In the genomic region with DNA sequence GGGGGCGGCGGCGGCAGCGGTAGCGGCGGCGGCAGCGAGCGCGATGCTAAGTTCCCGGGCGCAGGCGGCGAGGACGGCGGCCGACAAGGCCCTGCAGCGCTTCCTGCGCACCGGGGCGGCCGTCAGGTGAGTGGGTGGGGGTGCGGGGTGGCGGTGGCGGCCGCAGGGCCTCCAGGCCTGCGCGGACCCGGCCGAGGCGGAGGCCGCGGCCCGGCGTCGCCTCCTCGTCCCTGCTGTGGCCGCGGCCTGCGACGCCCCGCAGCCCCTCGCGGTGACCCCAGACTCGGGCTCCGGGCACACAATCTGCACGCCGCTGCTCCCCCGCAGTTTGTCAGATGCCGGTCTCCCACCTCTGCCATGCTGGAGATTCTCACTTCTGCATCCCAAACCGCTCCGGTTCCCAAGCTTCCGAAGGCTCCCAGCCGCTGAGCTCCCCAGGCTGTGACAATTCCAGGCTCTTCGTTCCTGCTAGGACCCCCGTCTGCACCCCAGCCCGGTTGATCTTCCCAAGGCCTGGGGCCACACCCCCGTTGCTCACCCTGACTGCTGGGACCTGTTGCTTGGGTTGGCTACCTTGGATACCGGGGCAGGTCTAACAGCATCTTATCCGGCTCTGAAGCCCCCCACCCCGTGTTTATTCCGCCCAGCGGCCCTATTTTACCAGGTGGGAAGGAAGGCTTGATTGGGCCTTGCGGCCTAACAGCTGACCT, we compare ENCODE assay signal across 8 mouse cellular contexts. TPM values are rescaled to one million over a fixed set of nuclear protein-coding genes. Genes with fewer than 3 reads are reported as not detected.
DNase-seq lines count a peak whose midpoint lies in the region; ATAC-seq and TF ChIP-seq lines count a peak whose summit lies in the region.

No protein-coding gene starts in this region.

- peak overlapping the region; percentile 85 for H3K4me2 ChIP-seq in forebrain, embryonic 15.5 days (replicated peaks)
- peak overlapping the region; percentile 79 for H3K4me2 ChIP-seq in liver, embryonic 12.5 days

- intact Hi-C loops in left cerebral cortex, adult 2 months (cut with DNase I) = loop anchor here (1.0 kb wide), 1 partner anchor 48 kb away; no protein-coding TSS in a partner anchor
- intact Hi-C loops in left cerebral cortex, postnatal 14 days (cut with DNase I) = no loop called here

- DNase-seq in left cerebral cortex, adult 2 months (ENCODE audit: extremely low spot score in 1 of 2, low spot score in 2 of 2) = no peak
- no peak for DNase-seq in left cerebral cortex, postnatal 14 days (ENCODE audit: low spot score in 2 of 2)
- DNase-seq in testis, postnatal 10 days (ENCODE audit: low spot score) = peak; percentile 54
- no peak for DNase-seq in gastrocnemius, postnatal 4 days (ENCODE audit: low spot score in 2 of 2)
- DNase-seq in layer of hippocampus, postnatal 36 days = no peak

- H3K27ac ChIP-seq in left cerebral cortex, adult 2 months = peak overlapping the region; percentile 82
- no peak overlapping the region; the same call in 1 of the 2 replicates for H3K27ac ChIP-seq in bone marrow, adult 2 months (ENCODE audit: control insufficient read depth, insufficient read depth, low read depth, low read length, poor library complexity)
- peak overlapping the region; percentile 86 for H3K27ac ChIP-seq in forebrain, embryonic 15.5 days (replicated peaks)
- H3K27ac ChIP-seq in liver, embryonic 12.5 days = 0 out of 2 replicates have a peak overlapping the region, but pooled peaks have one; percentile 17

- peaks cover 13% of the 10 kb centered on the region for H3K36me3 ChIP-seq in forebrain, embryonic 15.5 days
- H3K36me3 ChIP-seq in liver, embryonic 12.5 days = peaks cover 28% of the 10 kb centered on the region

- H3K4me3 ChIP-seq in left cerebral cortex, adult 2 months = peak overlapping the region; percentile 80
- H3K4me3 ChIP-seq in bone marrow, adult 2 months (replicated peaks; ENCODE audit: control insufficient read depth, low read depth, low read length) = peak overlapping the region; percentile 63
- H3K4me3 ChIP-seq in forebrain, embryonic 15.5 days = peak overlapping the region; percentile 88
- peak overlapping the region; percentile 78 for H3K4me3 ChIP-seq in liver, embryonic 12.5 days

- WGBS in bone marrow, adult 2 months = 4% methylated on average over 58 of the region's 64 CpGs
- 2% methylated on average over 57 of the region's 64 CpGs for WGBS in forebrain, embryonic 15.5 days
- 4% methylated on average over 43 of the region's 64 CpGs for WGBS in liver, embryonic 12.5 days (ENCODE audit: insufficient replicate concordance)

- no peak for TF ChIP-seq CTCF in left cerebral cortex, adult 2 months (IDR thresholded peaks at IDR 0.05)
- TF ChIP-seq CTCF in bone marrow, adult 2 months (IDR thresholded peaks at IDR 0.05; ENCODE audit: control insufficient read depth, insufficient read depth, low read length) = no peak

- H3K9ac ChIP-seq in forebrain, embryonic 15.5 days (replicated peaks) = peak overlapping the region; percentile 97
- peak overlapping the region; percentile 83 for H3K9ac ChIP-seq in liver, embryonic 12.5 days

- ATAC-seq in forebrain, embryonic 15.5 days (replicated peaks) = peak; percentile 58
- peak; percentile 66 for ATAC-seq in liver, embryonic 12.5 days

- TF ChIP-seq POLR2A in bone marrow, adult 2 months (IDR thresholded peaks at IDR 0.05; ENCODE audit: borderline replicate concordance, control insufficient read depth, low read depth, low read length) = no peak

- H3K27me3 ChIP-seq in forebrain, embryonic 15.5 days = no peaks in the 10 kb centered on the region
- peaks cover 14% of the 10 kb centered on the region; the same call in 1 of the 2 replicates for H3K27me3 ChIP-seq in liver, embryonic 12.5 days (replicated peaks)

- H3K4me1 ChIP-seq in bone marrow, adult 2 months (ENCODE audit: control insufficient read depth, insufficient read depth, low read length) = peaks cover 1% of the 10 kb centered on the region
- peaks cover 23% of the 10 kb centered on the region for H3K4me1 ChIP-seq in forebrain, embryonic 15.5 days
- H3K4me1 ChIP-seq in liver, embryonic 12.5 days = peaks cover 19% of the 10 kb centered on the region

- no peaks in the 10 kb centered on the region for H3K9me3 ChIP-seq in forebrain, embryonic 15.5 days
- H3K9me3 ChIP-seq in liver, embryonic 12.5 days (replicated peaks) = no peaks in the 10 kb centered on the region

RNA-seq across cellular contexts. Expression of a gene that starts 9.2 kb away (rescaled TPM):
- total RNA-seq in left cerebral cortex, adult 2 months (2021) = 100 to 1,000 TPM; 172 to 190 TPM
- 100 to 1,000 TPM; 191 to 211 TPM for total RNA-seq in left cerebral cortex, postnatal 14 days (2021)
- not detected in 2 replicates for polyA plus RNA-seq in bone marrow, adult 2 months (2011; ENCODE audit: insufficient read depth, insufficient read length, low replicate concordance, missing spikeins)
- 81.8 and 87.2 TPM in 2 replicates for polyA plus RNA-seq in forebrain, embryonic 15.5 days (2015; fragmentation: Nextera tagmentation; extraction: Ambion mirVana)
- not detected in 2 replicates for polyA plus RNA-seq in liver, embryonic 12.5 days (2016; fragmentation: Nextera tagmentation; extraction: Ambion mirVana)
- total RNA-seq in gastrocnemius, postnatal 4 days (2021) = not detected
- total RNA-seq in layer of hippocampus, postnatal 36 days (2021) = 100 to 1,000 TPM; 170 to 175 TPM

RNA-seq across cellular contexts. Expression of a gene that starts 27.5 kb away (rescaled TPM):
- total RNA-seq in left cerebral cortex, adult 2 months (2021) = 1 to 10 TPM; 5.9 to 7.2 TPM
- 1 to 10 TPM; 5.5 to 5.8 TPM for total RNA-seq in left cerebral cortex, postnatal 14 days (2021)
- polyA plus RNA-seq in bone marrow, adult 2 months (2011; ENCODE audit: insufficient read depth, insufficient read length, low replicate concordance, missing spikeins) = 3.1 and 8.0 TPM in 2 replicates
- polyA plus RNA-seq in forebrain, embryonic 15.5 days (2015; fragmentation: Nextera tagmentation; extraction: Ambion mirVana) = 6.2 and 7.3 TPM in 2 replicates
- polyA plus RNA-seq in liver, embryonic 12.5 days (2016; fragmentation: Nextera tagmentation; extraction: Ambion mirVana) = 8.2 and 8.8 TPM in 2 replicates
- 1 to 10 TPM; 3.3 to 3.4 TPM for total RNA-seq in gastrocnemius, postnatal 4 days (2021)
- 1 to 10 TPM; 5.8 to 5.9 TPM for total RNA-seq in layer of hippocampus, postnatal 36 days (2021)

RNA-seq across cellular contexts. Expression of a gene that starts 29.6 kb away (rescaled TPM):
- total RNA-seq in left cerebral cortex, adult 2 months (2021) = 1 to 10 TPM; 2.6 to 3.1 TPM
- total RNA-seq in left cerebral cortex, postnatal 14 days (2021) = 1 to 10 TPM; 4.9 to 5.5 TPM
- 7.0 and 29.5 TPM in 2 replicates for polyA plus RNA-seq in bone marrow, adult 2 months (2011; ENCODE audit: insufficient read depth, insufficient read length, low replicate concordance, missing spikeins)
- 22.7 and 25.8 TPM in 2 replicates for polyA plus RNA-seq in forebrain, embryonic 15.5 days (2015; fragmentation: Nextera tagmentation; extraction: Ambion mirVana)
- polyA plus RNA-seq in liver, embryonic 12.5 days (2016; fragmentation: Nextera tagmentation; extraction: Ambion mirVana) = 40.1 and 40.7 TPM in 2 replicates
- 10 to 100 TPM; 10.5 to 14.0 TPM for total RNA-seq in gastrocnemius, postnatal 4 days (2021)
- total RNA-seq in layer of hippocampus, postnatal 36 days (2021) = 1 to 10 TPM; 2.0 to 3.6 TPM

RNA-seq across cellular contexts. Expression of a gene that starts 35.3 kb away (rescaled TPM):
- 10 to 100 TPM; 39.4 to 42.1 TPM for total RNA-seq in left cerebral cortex, adult 2 months (2021)
- 10 to 100 TPM; 29.6 to 34.6 TPM for total RNA-seq in left cerebral cortex, postnatal 14 days (2021)
- 2.0 and 3.6 TPM in 2 replicates for polyA plus RNA-seq in bone marrow, adult 2 months (2011; ENCODE audit: insufficient read depth, insufficient read length, low replicate concordance, missing spikeins)
- 18.4 and 20.4 TPM in 2 replicates for polyA plus RNA-seq in forebrain, embryonic 15.5 days (2015; fragmentation: Nextera tagmentation; extraction: Ambion mirVana)
- 5.0 and 5.2 TPM in 2 replicates for polyA plus RNA-seq in liver, embryonic 12.5 days (2016; fragmentation: Nextera tagmentation; extraction: Ambion mirVana)
- 10 to 100 TPM; 12.9 to 13.6 TPM for total RNA-seq in gastrocnemius, postnatal 4 days (2021)
- total RNA-seq in layer of hippocampus, postnatal 36 days (2021) = 10 to 100 TPM; 37.8 to 39.3 TPM

RNA-seq across cellular contexts. Expression of a gene that starts 45.8 kb away (rescaled TPM):
- 1 to 10 TPM; 4.4 to 5.3 TPM for total RNA-seq in left cerebral cortex, adult 2 months (2021)
- 1 to 10 TPM; 3.8 to 4.7 TPM for total RNA-seq in left cerebral cortex, postnatal 14 days (2021)
- 0.67 and 1.7 TPM in 2 replicates for polyA plus RNA-seq in bone marrow, adult 2 months (2011; ENCODE audit: insufficient read depth, insufficient read length, low replicate concordance, missing spikeins)
- 1.6 and 3.0 TPM in 2 replicates for polyA plus RNA-seq in forebrain, embryonic 15.5 days (2015; fragmentation: Nextera tagmentation; extraction: Ambion mirVana)
- 0.60 and 0.70 TPM in 2 replicates for polyA plus RNA-seq in liver, embryonic 12.5 days (2016; fragmentation: Nextera tagmentation; extraction: Ambion mirVana)
- 10 to 100 TPM; 59.6 to 62.8 TPM for total RNA-seq in gastrocnemius, postnatal 4 days (2021)
- total RNA-seq in layer of hippocampus, postnatal 36 days (2021) = 1 to 10 TPM; 4.8 to 6.5 TPM

Comparison
In these comparisons a context has a peak if more than half of its experiments do, and no peak if none do; other contexts are left out.
1. RNA of a gene that starts 9.2 kb away (total RNA-seq): 191 to 211 TPM in left cerebral cortex, postnatal 14 days, 172 to 190 TPM in left cerebral cortex, adult 2 months and 170 to 175 TPM in layer of hippocampus, postnatal 36 days; not detected in gastrocnemius, postnatal 4 days; every median in the first group is over 100 times any median in the second.
2. Peak in every context shown above with its lines, with median percentiles within 50 percentile points of each other: H3K4me3 ChIP-seq.